Mouse (Mus musculus) embryo, embryonic 11.5 days (tissue): ENCODE measurements around the gene Rack1.
"Not testable (repeated sequence)": the region's sequence is repeated elsewhere in the genome, so short reads cannot be mapped to it uniquely, and the experiment has no call there.

Experiments
- DNase-seq: peaks from one replicate; pipeline ENCODE4 v3.0.0-alpha.2; 2012; ENCODE audit warnings: low read depth, low spot score

Rack1 gene

DNA sequence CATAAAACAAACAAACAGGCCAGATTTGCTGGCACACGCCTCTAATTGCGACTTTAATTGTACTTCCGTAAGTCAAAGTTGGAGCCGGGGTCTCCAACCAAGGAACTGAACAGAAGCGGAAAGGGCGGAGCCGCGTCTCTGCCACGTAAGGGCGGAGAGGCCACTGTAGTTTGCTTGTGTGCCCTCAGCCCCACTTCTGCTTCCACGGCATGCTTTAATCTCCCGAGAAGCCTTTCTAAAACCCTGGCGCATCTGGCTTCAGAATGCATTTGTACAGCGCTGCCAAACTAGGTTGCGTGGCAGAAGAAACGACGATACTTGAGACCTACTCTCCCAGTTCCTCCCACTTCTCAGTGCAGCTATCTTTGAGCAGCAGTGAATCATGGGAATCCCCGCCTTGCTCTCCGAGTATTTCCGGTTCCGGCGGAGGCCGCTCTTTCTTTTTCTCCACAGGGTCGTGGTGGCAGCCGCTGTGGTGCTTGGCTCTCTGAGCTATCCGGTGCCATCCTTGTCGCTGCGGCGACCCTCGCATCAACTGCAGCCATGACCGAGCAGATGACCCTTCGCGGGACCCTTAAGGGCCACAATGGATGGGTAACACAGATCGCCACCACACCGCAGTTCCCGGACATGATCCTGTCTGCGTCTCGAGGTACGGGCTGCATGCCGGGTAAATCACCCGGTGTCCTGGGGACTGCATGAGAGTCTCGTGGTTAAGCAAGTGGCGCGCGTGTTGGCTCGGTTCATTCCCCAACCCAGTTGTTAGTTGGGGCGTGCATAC is at the start of gene Rack1:
Gene Rack1 (plus strand): TSS at position 412 of the 781 bp plus-strand sequence.
- peak; percentile 82 for DNase-seq

DNA sequence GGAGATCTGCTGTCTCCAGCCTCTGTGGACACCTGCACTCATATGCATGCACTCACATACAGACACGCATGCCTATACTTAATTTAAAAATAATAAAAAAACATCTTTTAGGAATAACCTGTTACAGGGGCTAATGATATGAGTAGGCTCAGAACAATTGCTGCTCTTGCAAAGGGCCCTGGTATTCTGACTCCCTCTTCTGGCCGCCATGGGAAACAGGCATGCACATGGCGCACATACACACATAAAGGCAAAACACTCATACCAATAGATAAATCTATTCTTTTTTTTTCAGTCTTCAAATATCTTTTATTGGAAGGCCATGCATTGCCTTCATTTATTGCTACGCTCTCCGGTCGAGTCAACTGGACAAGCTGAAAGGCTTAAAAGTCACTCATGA is 49.7 kb upstream of the Rack1 start:
- DNase-seq, result no peak

DNA sequence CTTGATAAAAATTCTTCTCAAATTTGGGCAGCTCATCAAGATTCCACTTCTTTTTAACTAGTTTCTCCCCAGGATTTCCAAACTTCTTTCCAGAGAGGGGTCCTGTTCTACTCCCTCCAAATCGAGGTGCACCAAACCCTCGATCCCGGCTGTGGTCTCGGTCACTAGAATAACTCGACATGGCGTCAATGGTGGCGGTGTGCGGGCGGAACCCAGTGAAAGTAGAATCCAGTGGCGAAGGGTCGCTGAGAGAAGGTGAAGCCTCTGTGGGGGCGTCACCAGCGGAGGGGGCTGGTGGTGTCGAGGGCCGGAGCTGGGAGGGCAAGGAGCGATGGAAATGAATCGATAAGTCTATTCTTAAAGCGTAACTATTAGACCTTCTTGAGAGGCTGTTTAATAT is 46.6 kb upstream of the Rack1 start:
- DNase-seq, result not testable (repeated sequence)

DNA sequence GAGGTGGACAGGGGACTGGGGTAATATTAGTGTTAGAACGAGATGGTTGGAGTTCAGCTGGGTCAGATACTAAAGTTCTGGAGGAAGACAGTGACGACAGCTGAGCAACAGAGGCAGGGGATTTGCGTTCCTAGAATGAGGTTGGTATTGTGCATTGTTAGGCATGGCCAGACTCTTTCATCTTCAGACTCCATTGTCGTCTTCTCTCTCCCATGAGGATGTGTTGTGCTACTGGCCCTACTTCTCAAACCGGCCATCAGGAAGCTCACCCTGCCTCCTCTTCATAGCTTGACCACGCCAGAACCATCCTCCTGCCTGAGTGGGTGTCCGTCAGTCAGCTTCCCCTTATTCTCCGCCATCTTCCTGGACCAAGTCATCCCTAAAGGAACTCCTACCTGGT is 41.1 kb upstream of the Rack1 start:
- DNase-seq, result no peak

DNA sequence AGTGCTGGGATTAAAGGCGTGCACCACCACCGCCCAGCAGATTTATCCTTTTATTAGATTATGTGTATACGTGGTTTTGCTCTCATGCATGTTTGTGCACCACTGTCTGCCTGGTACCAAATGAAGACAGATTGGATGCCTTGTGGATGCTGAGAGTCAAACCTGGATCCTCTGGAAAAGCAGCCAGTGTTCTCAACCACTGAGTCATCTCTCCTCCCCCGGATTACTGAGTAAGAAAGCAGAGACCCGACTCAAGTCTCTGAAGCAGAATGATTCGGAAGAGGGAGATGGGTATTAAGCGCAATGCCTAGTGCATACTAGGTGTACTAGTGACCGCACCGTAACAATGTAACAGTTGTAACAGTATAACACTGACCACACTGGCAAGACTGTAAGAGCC is 36.0 kb upstream of the Rack1 start:
- no peak for DNase-seq

DNA sequence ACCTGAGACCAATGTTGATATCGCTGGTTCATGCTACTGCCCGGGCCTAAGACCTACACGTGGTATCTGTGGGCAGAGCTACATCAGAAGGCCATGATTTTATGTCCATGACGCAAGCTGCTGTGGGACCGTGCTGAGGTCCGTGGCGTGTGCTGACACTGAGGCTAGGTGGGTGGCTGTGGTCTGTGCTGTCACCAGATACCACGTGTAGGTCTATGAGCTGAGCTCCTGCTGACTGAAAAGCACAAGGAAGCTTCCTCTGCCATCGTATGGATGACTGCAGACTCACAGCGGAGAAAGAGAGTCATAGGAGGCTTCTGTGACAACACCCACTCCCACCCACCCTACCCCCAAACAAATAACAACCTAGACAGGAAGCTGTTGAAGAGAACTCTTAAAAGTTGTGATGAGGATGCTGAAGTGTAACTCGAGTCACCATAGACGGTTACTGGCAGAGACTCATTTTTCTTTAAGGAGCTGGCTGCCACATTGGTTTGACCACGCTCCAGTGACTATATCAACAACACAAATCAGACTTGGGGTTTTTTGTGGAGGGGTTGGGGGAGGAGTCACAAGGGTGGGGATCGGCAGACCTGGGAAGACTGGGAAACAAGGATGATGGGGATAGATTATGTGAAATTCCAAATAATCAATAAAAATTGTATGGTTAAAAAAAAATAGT is 32.8 kb upstream of the Rack1 start:
- DNase-seq, result no peak

DNA sequence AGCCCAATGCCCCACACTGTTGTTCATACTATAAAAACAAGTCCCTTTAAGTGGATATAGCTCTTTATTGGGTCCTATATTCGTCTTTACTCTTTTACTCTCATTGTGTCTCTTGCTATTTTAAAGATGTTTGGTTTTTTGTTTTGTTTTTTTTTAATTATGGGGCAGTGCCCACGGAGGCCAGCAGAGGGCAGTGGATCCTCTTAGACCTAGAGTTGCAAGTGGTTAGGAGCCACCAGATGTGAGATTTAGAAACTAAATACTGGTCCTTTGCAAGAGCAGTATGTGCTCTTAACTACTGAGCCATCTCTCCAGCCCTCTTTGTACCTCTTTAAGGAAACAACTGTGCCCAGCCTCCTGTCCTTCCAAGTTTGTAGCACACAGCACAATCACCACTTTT is 28.4 kb upstream of the Rack1 start:
- DNase-seq, result no peak

DNA sequence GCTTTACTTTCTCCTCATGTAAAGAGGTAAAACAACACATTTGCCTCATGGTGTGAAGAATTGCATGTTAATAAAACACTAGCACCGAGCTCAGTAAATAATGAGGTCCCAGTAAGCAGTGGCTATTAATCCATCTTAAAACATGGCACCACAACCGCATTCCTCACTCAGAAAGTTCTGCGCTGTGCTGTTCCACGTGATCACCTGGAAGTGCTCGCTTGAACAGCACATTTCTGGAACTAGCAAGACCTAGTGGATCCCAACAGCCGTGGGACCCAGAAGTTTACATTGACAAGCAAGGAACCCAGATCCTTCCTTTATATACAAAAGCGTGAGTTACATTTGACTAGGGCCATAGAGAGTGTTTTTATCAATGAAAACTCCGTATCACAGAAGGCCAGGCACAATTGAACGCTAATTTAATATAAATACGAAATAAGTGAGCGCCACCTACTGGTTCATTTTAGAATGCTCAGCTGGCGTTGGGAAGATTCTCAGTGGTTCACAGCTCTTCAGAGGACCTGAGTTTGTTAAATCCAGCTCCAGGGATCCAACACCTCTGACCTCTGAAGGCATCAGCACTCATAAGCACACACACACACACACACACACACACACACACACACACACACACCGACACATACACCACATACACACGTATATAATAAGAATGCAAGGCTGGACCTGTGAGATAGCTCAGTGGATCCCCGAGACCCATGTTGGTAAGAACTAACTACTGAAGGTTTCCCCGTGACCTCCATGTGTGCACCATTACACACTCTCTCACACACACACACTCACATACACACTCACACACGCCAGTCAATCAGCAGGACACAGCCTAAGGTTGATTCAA is 25.5 kb upstream of the Rack1 start:
- DNase-seq, result no peak

DNA sequence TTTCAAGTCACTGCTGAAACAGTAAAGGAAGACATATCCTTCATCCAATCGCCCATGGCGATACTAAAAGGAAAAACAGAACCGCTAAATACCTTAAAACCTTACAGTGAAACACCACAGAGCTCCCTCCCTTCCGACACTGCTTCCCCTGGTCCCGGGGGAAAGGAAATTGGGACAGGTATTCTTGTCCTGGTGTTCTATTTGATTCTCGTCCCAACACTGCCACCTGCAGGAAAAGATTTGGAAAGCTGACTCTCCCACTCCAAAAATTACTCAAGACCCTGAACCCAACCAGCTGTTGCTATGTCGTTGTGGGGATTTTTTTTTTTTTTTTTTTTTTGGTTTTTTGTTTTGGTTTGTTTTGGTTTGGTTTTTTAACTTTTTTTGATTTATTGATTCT is 24.6 kb upstream of the Rack1 start:
- peak; percentile 76 for DNase-seq

DNA sequence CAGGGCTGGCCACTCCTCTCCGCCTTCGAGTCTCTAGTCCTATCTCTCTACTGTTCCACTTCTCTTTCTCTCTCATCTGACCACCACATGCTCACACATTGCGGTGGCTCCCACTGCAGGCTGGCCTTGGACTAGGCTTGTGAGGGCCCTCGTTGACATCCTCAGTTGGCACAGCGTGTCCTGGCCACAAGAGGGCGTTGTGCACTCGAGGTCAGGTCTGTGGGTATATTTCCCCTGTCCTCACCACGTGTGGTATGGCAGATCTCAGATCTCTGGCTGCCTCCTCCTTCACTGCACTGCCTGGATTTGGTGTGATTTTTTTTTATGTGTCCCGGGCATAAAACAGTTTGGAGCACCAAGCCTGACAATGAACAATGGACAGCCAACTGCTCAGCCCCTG is 23.5 kb upstream of the Rack1 start:
- DNase-seq, result no peak

DNA sequence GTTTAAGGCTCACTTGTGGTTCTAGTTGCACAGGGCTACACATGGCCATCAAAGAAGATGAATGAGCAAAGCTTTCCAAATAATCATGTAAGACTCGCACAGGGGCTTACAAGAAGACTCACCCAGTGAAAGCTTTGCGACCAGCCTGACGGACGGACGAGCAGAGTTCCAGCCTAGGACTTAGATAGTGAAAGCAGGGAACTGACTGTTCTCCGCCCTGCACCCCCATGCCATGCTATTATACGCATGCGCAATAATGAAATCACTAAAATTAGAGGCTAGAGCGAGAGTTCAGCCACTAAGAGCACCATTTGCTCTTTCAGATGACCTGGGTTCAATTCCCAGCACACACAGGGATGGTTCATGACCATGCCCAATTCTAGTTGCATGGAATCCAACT is 22.8 kb upstream of the Rack1 start:
- DNase-seq, result no peak

DNA sequence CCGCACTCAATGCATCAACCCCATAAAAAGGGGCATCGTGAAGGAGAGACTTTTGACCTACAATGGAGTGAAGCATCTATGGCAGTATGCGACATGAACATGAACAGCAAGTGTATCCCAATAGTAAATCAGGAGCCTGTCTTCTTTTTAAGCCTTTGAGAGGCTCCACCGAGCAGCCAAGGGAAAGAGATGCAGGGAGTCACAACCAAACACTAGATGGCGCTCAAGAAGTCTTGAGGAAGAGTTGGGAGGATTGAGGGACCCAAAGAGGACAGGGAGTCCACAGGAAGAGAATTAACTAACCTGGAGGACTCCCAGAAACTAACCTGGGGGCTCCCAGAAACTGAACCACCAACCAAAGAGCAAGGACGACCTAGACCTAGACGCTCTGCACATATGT is 20.7 kb upstream of the Rack1 start:
- DNase-seq, result no peak

DNA sequence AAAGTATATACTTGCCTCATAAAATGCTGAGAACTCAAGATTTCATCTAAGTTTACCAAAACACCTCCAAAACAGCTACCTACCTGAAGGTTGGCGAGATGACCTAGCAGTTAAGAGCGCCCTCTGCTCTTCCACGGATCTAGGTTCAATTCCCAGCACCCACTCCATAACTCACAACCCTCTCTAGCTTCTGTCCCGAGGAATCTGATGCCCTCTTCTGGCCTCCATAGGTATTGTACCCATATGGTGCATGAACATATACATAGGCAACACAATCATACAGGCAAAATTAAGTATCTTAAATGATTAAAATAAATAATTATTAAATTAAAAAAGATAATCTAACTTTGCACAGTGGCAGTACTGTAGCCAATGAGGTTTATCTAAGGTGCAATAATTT is 17.9 kb upstream of the Rack1 start:
- DNase-seq, result no peak

DNA sequence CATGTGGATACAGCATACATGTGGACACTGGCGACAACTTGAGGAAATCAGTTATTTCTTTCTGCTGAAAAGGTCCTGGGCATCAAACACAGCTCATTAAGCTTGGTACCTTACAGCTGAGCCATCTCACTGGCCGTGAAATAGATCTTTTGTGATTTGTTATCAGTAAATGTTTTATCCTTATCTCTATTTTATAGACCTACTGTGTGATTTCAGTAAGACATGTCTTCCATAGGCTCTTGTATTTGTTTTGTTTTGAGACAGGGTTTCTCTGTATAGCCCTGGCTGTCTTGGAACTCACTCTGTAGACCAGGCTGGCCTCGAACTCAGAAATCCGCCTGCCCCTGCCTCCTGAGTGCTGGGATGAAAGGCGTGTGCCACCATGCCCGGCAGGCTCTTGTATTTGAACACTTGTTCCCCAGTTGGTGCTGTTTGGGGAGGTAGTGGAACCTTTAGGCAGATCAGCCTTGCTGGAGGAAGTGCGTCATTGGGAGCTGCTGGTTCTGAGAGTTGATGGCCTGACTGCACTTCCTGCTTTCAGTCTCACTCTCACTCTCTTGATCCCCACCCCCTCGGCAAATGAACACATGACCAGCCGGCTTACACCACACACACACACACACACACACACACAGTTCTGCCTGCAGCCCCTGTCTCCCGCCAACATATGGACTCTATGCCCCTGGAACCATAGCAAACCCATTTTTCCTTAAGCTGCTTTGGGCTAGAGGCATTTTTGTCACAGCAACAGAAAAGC is 12.5 kb upstream of the Rack1 start:
- no peak for DNase-seq

DNA sequence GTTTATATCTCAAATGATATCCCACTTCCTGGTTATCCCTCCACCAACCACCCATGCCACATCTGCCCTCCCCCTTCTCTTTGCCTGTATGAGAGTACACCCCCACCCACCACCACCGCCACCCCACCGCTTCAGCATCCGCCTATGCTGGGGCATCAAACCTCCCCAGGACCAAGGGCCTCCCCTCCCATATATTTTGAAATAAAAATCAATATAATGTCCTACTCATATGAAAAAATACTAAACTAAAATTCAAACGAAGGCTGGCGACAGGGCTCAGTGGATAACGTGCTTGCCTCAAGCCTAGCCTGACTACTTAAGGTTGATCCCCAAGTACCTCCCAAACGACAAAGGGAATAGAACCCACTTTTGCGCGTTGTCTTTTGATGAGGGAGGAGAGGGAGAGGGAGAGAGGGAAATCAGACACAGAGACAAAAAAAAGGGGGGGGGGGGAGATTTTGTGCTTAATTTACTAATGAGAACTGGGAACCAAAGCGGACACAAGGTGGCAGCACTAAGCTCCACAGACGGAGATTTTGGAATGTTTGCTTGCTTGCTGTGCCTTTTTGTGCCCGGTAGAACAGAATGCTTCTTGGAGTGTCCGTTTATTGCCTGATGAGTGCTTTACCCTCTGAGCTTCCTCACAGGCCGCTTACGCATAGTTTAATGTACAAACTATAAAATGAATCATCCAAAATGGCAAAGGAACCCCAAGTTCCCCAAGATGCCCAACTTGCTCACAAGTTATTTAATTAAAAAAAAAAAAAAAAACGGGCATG is 11.6 kb upstream of the Rack1 start:
- DNase-seq, result peak; percentile 62

DNA sequence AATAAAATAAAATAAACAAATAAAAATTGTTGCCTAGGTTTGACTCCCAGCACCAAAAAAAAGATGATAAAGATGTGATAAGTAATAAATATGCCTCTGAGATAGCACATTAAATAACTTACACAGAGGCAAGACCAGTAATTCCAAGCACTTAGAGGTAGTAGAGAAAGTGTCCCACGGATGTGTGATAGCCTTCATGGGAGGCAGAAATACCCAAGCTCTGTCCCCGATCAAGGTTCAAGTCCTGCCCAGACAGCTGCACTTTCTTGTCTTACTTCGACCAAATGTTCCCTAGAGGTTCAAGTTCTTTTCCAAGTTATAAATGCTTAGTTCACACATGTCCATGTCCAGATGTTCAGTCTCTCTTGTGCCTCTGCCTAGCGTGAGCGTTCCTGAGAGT is 10.9 kb upstream of the Rack1 start:
- DNase-seq, result no peak

DNA sequence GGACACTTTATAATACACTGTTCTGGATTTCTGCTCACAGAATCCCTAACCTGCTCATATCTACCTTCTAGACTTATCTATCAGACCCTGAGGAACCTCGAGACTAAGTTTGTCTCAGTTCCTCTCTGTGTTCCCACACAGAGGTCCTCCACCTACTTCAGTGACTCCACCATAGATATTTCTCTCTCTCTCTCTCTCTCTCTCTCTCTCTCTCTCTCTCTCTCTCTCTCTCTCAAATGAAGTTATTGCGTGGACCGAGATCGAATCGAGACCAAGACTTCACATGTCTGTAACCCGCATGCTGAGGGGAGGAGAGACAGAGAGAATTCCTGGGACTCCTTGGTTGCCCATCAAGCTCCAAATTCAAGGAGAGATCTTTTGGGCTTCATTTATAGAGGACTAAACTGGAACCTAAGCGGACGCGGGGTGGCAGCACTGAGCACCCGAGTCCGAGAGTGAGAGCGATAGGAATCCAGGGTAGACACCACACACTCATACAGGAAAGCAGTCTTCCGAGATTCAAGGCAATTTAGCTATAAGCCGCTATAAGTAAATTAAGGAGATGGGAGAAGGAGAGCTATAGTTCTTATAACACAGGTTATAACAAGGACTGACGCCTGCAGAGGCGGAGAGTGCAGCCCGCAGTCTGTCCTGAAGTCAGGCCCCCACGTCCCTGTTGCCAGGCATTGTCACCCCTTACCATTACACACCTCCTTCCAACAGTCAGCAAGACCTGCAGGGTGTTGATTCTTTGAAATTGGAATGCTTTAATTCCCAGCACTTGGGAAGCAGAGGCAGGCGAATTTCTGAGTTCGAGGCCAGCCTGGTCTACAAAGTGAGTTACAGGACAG is 9.9 kb upstream of the Rack1 start:
- peak; percentile 79 for DNase-seq

DNA sequence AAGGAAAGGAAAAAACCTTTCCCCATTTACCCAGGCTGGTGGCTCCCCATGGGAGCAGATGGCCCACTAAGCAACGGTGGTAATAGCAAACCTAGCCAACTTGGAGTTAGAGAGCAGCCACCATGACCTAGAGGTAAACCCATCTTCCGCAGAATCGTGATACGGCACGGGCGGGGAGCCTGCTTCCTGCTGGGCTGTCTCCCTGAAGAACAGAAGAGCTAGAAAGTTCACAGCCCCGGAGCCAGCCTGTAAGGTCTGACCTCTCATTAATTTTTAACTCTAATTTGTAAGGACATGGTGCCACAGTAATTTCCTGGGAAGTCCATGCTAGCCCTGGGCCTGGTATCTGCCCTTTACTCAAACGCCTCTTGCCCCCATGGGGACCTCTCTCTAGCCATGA is 9.2 kb upstream of the Rack1 start:
- DNase-seq, result no peak

DNA sequence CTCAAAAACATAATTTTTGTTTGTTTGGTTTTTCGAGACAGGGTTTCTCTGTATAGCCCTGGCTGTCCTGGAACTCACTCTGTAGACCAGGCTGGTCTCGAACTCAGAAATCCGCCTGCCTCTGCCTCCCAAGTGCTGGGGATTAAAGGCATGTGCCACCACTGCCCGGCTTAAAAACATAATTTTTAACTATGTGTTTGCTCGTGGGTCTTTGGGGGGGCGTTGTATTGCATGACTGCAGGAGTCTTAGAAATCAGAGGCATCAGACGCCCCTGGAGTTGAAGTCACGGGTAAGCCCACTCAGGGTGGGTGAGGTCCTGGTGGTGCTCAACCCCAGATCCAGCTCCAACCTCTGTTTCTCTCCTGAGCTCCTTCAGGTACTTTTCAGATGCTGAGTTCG is 8.2 kb upstream of the Rack1 start:
- not testable (repeated sequence) for DNase-seq

DNA sequence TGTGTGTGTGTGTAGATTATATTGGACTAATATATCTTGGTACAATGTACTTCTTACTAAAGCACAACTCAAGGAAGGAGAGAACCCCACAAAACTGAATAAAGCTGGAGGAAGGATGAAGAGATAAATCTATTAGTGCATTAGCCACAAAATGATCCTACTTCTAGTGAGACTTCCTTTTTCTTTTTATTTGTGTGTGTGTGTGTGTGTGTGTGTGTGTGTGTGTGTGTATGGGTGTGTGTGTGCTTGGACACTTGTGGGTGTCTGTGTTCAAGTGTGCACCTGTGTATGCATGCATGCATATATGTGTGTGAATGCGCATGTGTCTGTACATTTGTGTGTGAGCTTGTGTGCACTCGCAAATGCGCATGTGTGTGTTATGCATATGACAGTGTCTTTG is 6.9 kb upstream of the Rack1 start:
- DNase-seq, result no peak
